Mouse (Mus musculus) kidney, embryonic 14.5 days (tissue): ENCODE data around the gene Fam167b. TPM values are rescaled to one million over a fixed set of nuclear protein-coding genes. Genes with fewer than 3 reads are reported as not detected.
"Not testable (repeated sequence)": the region's sequence is repeated elsewhere in the genome, so short reads cannot be mapped to it uniquely, and the experiment has no call there.

Source experiments
- ATAC-seq: fragments of 200-750 bp; cut with Nextera tagmentation; 2 replicates; pipeline ENCODE4 v1.8.0; 2017; ENCODE audit warnings: moderate number of reproducible peaks, mild to moderate bottlenecking, moderate TSS enrichment, moderate library complexity; ENCODE audit not compliant: low FRiP score, low TSS enrichment
- H3K27ac ChIP-seq: fragments of 300-500 bp; sonication (generic); 2 replicates; pipeline ENCODE4 v1.5.1; 2014; ENCODE audit warnings: low read depth, mild to moderate bottlenecking, low read length, moderate library complexity, mixed read lengths
- H3K27me3 ChIP-seq: fragments of 300-500 bp; sonication (generic); 2 replicates; pipeline ENCODE4 v1.6.1; 2014; ENCODE audit warnings: mild to moderate bottlenecking, low read length; ENCODE audit not compliant: control insufficient read depth, insufficient read depth
- H3K36me3 ChIP-seq: fragments of 300-500 bp; sonication (generic); 2 replicates; pipeline ENCODE4 v1.6.1; 2014; ENCODE audit warnings: low read length, mixed read lengths; ENCODE audit not compliant: control insufficient read depth, insufficient read depth
- H3K4me1 ChIP-seq: fragments of 300-500 bp; sonication (generic); 2 replicates; pipeline ENCODE4 v1.6.1; 2014; ENCODE audit warnings: low read length, mixed read lengths; ENCODE audit not compliant: control insufficient read depth, insufficient read depth
- H3K4me2 ChIP-seq: fragments of 300-500 bp; sonication (generic); replicated peaks from 2 replicates; pipeline ENCODE4 v1.6.1; 2014; ENCODE audit warnings: low read depth, mild to moderate bottlenecking, low read length
- H3K4me3 ChIP-seq: fragments of 300-500 bp; sonication (generic); 2 replicates; pipeline ENCODE4 v1.5.1; 2014; ENCODE audit warnings: mild to moderate bottlenecking, low read length
- H3K9ac ChIP-seq: fragments of 300-500 bp; sonication (generic); 2 replicates; pipeline ENCODE4 v1.6.1; 2014; ENCODE audit warnings: low read depth, mild to moderate bottlenecking, low read length, moderate library complexity
- H3K9me3 ChIP-seq: fragments of 300-500 bp; sonication (generic); 2 replicates; pipeline ENCODE4 v1.6.1; 2016; ENCODE audit warnings: low read length; ENCODE audit not compliant: control insufficient read depth
- WGBS: fragments of 180-500 bp; shearing (Covaris S2); extraction: QIAGEN DNeasy Blood & Tissue Kit; methylation state at CpG from one replicate; pipeline ENCODE4 v1.1.7; 2014; 5-methylcytosine and 5-hydroxymethylcytosine counted together
- polyA plus RNA-seq: library from polyadenylated mRNA; unstranded; fragments of >200 nt; fragmentation: Nextera tagmentation; extraction: Ambion mirVana; gene quantifications from 2 replicates; pipeline ENCODE4 v1.2.1, GENCODE M21; 2014

Fam167b gene
- polyA plus RNA-seq, 1 experiment from 2014 or later, result 17.7 TPM

GRCm38 (mm10) chr4:129557256-129557808, 21.0 kb downstream of the Fam167b start:
- H3K4me2 ChIP-seq, result peak overlapping the region; percentile 77; the same call in 1 of the 2 replicates
- H3K4me3 ChIP-seq, result no peak overlapping the region
- no peaks in the 10 kb centered on the region for H3K9me3 ChIP-seq
- peak overlapping the region; percentile 47 for H3K9ac ChIP-seq
- no peak for ATAC-seq
- no peaks in the 10 kb centered on the region for H3K36me3 ChIP-seq
- peaks cover 6% of the 10 kb centered on the region; the same call in 1 of the 2 replicates for H3K4me1 ChIP-seq
- 39% methylated on average over 9 of the region's 9 CpGs for WGBS
- no peaks in the 10 kb centered on the region for H3K27me3 ChIP-seq
- peak overlapping the region; percentile 39; the same call in 1 of the 2 replicates for H3K27ac ChIP-seq

GRCm38 (mm10) chr4:129556532-129557223, 21.7 kb downstream of the Fam167b start:
- peak overlapping the region; percentile 77 for H3K4me2 ChIP-seq
- ATAC-seq, result peak; percentile 84
- peak overlapping the region; percentile 39; the same call in 1 of the 2 replicates for H3K27ac ChIP-seq
- peak overlapping the region; percentile 47 for H3K9ac ChIP-seq
- H3K4me1 ChIP-seq, result peaks cover 6% of the 10 kb centered on the region; the same call in 1 of the 2 replicates
- no peaks in the 10 kb centered on the region for H3K9me3 ChIP-seq
- H3K36me3 ChIP-seq, result no peaks in the 10 kb centered on the region
- peak overlapping the region; percentile 48 for H3K4me3 ChIP-seq
- H3K27me3 ChIP-seq, result no peaks in the 10 kb centered on the region
- WGBS, result 5% methylated on average over 33 of the region's 33 CpGs

GRCm38 (mm10) chr4:129555862-129556531, 22.4 kb downstream of the Fam167b start:
- Histone ChIP-seq H3K27me3 (no peaks in the 10 kb centered on the region), H3K4me1 (peaks cover 6% of the 10 kb centered on the region; the same call in 1 of the 2 replicates), H3K4me3 (peak overlapping the region; percentile 48), H3K9me3 (no peaks in the 10 kb centered on the region), H3K4me2 (peak overlapping the region; percentile 77), H3K27ac (peak overlapping the region; percentile 51; the same call in 1 of the 2 replicates), H3K36me3 (no peaks in the 10 kb centered on the region), H3K9ac (peak overlapping the region; percentile 55)
- peak; percentile 65 for ATAC-seq
- under 1% methylated on average over 24 of the region's 24 CpGs for WGBS

GRCm38 (mm10) chr4:129555421-129555861, 22.9 kb downstream of the Fam167b start:
- Histone ChIP-seq H3K27ac (no peak overlapping the region; the same call in 1 of the 2 replicates), H3K4me2 (peak overlapping the region; percentile 77), H3K27me3 (no peaks in the 10 kb centered on the region), H3K9ac (peak overlapping the region; percentile 55), H3K36me3 (no peaks in the 10 kb centered on the region), H3K4me3 (peak overlapping the region; percentile 48), H3K4me1 (peaks cover 6% of the 10 kb centered on the region; the same call in 1 of the 2 replicates), H3K9me3 (no peaks in the 10 kb centered on the region)
- ATAC-seq, result peak; percentile 58
- WGBS, result 2% methylated on average over 16 of the region's 16 CpGs

GRCm38 (mm10) chr4:129554512-129554911, 23.8 kb downstream of the Fam167b start:
- not testable (repeated sequence) for H3K4me1 ChIP-seq, H3K36me3 ChIP-seq, H3K27ac ChIP-seq, H3K4me3 ChIP-seq, H3K27me3 ChIP-seq, H3K9me3 ChIP-seq, H3K9ac ChIP-seq, ATAC-seq, H3K4me2 ChIP-seq
- 90% methylated on average over 6 of the region's 6 CpGs for WGBS

GRCm38 (mm10) chr4:129550295-129550694, 28.1 kb downstream of the Fam167b start:
- WGBS, result 40% methylated on average over 1 of the region's 1 CpGs
- Histone ChIP-seq H3K27ac (no peak overlapping the region), H3K9me3 (no peaks in the 10 kb centered on the region), H3K4me2 (no peak overlapping the region), H3K4me1 (peaks cover 4% of the 10 kb centered on the region; the same call in 1 of the 2 replicates), H3K27me3 (no peaks in the 10 kb centered on the region), H3K36me3 (no peaks in the 10 kb centered on the region), H3K4me3 (no peak overlapping the region), H3K9ac (no peak overlapping the region)
- ATAC-seq, result no peak

- Histone ChIP-seq H3K4me3 (no peak overlapping the region), H3K36me3 (no peaks in the 10 kb centered on the region), H3K27me3 (no peaks in the 10 kb centered on the region), H3K4me1 (peaks cover 4% of the 10 kb centered on the region; the same call in 1 of the 2 replicates), H3K4me2 (no peak overlapping the region), H3K9ac (no peak overlapping the region), H3K27ac (no peak overlapping the region), H3K9me3 (no peaks in the 10 kb centered on the region)
- WGBS, result 97% methylated on average over 2 of the region's 2 CpGs
- ATAC-seq, result no peak
These were observed 29.0 kb downstream of the Fam167b start for GRCm38 (mm10) chr4:129549306-129549705.

- not testable (repeated sequence) for H3K9ac ChIP-seq, ATAC-seq, H3K27ac ChIP-seq, H3K4me2 ChIP-seq, H3K4me3 ChIP-seq, H3K27me3 ChIP-seq, H3K4me1 ChIP-seq, H3K36me3 ChIP-seq, H3K9me3 ChIP-seq
- 81% methylated on average over 4 of the region's 4 CpGs for WGBS
These were observed 30.7 kb downstream of the Fam167b start for GRCm38 (mm10) chr4:129547631-129548030.
